Mouse (Mus musculus): ENCODE results near the gene Ptprg. TPM values are rescaled to one million over a fixed set of nuclear protein-coding genes. Genes with fewer than 3 reads are reported as not detected.

The Ptprg gene
- polyA plus RNA-seq, 1 experiment from 2014 or later: 16.4 TPM

DNA sequence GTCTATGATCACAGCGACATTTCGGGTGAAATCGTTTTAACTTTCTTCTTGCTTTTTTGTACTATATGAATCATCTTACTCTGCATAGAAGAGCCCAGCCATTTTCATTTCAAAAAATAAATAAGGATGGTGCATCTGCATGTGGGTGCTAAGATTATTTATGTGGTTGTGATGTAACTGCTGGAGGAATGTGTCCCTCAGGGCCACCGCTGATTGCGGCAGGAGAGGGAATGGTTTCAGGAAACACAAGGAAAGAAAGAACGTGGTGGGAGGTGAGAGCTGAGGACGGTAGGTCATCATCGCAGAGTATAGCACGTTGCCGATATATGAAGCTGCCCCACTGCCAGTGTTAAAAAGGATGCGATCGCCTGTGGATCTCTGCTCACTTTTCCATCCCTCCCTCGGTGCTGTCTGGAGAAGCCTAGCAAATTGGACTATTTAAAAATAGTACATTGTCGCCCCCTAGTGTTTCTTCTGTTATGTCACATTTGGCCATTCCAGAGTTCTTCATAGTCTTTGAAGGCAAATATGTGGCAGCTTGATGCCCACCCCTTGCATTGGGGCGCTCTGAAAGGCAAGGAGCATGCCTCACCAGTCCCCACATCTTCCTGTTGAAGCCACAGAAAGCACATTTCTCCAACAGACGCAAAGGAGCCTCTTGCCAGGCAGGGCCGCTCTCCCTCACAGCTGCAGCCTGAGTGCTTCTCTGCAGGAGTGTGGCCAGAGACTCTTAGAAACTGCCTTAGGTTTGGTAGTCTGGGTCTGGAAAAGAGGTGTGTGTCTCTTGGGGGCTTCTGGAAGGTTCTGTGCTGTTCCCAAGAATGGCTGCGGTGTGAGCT is 586.5 kb downstream of the Ptprg start:
- ATAC-seq (replicated peaks; ENCODE audit: insufficient number of reproducible peaks, insufficient read depth, low FRiP score, low read depth): no peak
- no peaks in the 10 kb centered on the region for H3K27me3 ChIP-seq
- H3K9ac ChIP-seq: no peak overlapping the region
- H3K36me3 ChIP-seq: no peaks in the 10 kb centered on the region
- H3K4me3 ChIP-seq: no peak overlapping the region
- WGBS: 41% methylated on average over 18 of the region's 18 CpGs
- no peaks in the 10 kb centered on the region for H3K9me3 ChIP-seq (replicated peaks)
- peak overlapping the region; percentile 38; the same call in 1 of the 2 replicates for H3K4me2 ChIP-seq
- peaks cover 7% of the 10 kb centered on the region; the same call in 1 of the 2 replicates for H3K4me1 ChIP-seq (replicated peaks)
- no peak overlapping the region for H3K27ac ChIP-seq

DNA sequence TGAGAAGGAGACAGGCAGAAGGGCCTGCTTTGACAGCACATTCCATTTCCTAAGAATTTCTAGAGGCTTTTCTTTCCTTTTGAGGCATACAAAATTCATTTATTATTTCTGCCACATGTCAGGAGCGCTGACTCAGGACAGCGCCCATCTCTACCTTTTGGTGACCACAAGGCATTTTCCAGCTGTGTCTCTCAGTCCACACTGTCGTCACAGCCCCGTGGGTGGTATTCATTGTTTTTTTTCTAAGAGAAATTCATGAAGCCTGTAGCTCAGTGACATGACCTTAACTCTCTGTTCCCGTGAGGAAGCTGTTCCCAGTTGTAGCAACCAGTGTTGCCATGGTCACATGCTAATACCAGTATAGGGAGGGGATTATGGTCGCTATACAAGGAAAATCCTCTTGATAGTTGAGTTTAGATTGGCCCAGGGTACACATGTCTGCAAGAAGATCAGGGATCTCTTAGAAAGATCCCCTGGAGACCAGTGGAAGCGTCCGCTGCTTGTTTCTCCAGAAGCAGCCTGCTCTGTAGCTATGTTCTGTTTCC is 590.7 kb downstream of the Ptprg start:
- ATAC-seq (replicated peaks; ENCODE audit: insufficient number of reproducible peaks, insufficient read depth, low FRiP score, low read depth): 0 out of 2 replicates have a peak, but pooled peaks have one; percentile 19

DNA sequence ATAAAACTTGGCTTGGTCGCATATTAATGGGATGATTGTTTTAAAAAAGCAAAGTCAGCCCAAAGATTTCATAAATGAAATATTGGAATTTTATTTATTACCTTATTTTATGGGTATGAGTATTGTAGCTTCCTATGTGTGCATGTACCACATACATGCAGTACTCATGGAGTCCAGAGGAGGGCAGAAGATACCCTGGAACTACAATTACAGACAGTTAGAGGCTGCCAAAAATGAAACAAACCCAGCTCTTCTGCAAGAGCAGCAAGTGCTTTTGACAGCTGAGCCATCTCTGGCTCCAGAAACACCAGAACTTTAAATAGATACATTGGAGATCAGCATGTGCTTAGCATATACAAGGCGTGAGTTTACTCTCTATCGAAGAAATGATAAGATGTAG is 592.6 kb downstream of the Ptprg start:
- Histone ChIP-seq H3K4me3 (no peak overlapping the region), H3K9me3 (replicated peaks) (no peaks in the 10 kb centered on the region), H3K27ac (no peak overlapping the region), H3K27me3 (no peaks in the 10 kb centered on the region), H3K4me1 (replicated peaks) (peaks cover 4% of the 10 kb centered on the region; the same call in 1 of the 2 replicates), H3K9ac (no peak overlapping the region), H3K36me3 (no peaks in the 10 kb centered on the region), H3K4me2 (no peak overlapping the region)
- ATAC-seq (replicated peaks; ENCODE audit: insufficient number of reproducible peaks, insufficient read depth, low FRiP score, low read depth): no peak
- WGBS: 90% methylated on average over 3 of the region's 3 CpGs

More for the DNA sequence above, 590.7 kb downstream of the Ptprg start:
- H3K4me3 ChIP-seq: no peak overlapping the region
- no peaks in the 10 kb centered on the region for H3K36me3 ChIP-seq
- H3K9me3 ChIP-seq (replicated peaks): no peaks in the 10 kb centered on the region
- H3K4me1 ChIP-seq (replicated peaks): peaks cover 7% of the 10 kb centered on the region; the same call in 1 of the 2 replicates
- 67% methylated on average over 8 of the region's 8 CpGs for WGBS
- H3K4me2 ChIP-seq: no peak overlapping the region
- no peak overlapping the region for H3K9ac ChIP-seq
- H3K27me3 ChIP-seq: no peaks in the 10 kb centered on the region
- H3K27ac ChIP-seq: no peak overlapping the region

DNA sequence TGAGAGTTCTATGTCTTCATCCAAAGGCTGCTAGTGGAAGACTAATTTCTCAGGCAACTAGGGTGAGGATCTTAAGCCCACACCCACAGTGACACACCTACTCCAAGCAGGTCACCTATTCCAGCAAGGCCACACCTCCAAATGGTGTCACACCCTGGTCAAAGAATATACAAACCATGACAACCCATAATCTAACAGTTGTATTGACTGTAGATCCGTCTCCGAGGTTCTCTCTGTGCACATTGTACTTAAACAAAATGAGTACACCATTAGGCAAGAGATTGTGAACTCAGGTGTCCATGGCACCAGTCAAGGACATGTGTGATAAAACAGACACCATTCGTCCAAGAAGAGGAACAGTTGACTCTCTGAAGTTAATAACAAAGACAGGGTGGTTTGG is 596.2 kb downstream of the Ptprg start:
- no peak overlapping the region for H3K4me3 ChIP-seq
- no peak for ATAC-seq (replicated peaks; ENCODE audit: insufficient number of reproducible peaks, insufficient read depth, low FRiP score, low read depth)
- 75% methylated on average over 3 of the region's 3 CpGs for WGBS

DNA sequence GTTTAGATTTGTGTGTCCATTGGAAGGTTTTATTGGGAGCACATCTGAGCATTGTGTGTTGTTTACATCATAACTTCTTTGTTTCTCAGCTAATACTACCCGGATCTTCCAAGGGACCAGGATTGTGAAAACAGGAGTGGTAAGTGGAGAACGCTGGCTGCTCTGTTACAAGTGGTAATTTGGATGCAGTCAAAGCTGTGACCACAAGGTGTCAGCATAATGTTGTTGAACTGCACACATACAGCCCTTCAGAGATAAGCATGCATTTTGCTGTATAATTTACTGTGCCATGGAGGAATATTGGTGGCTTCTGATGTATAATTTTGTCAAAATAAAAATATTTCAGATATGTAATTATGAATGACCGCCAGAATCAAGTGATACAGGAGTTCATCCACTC is 598.6 kb downstream of the Ptprg start:
- 33% methylated on average over 3 of the region's 3 CpGs for WGBS
- Histone ChIP-seq H3K9me3 (replicated peaks) (no peaks in the 10 kb centered on the region), H3K36me3 (no peaks in the 10 kb centered on the region), H3K27me3 (no peaks in the 10 kb centered on the region), H3K9ac (no peak overlapping the region), H3K4me2 (no peak overlapping the region), H3K27ac (no peak overlapping the region), H3K4me3 (no peak overlapping the region), H3K4me1 (replicated peaks) (no peaks in the 10 kb centered on the region)
- ATAC-seq (replicated peaks; ENCODE audit: insufficient number of reproducible peaks, insufficient read depth, low FRiP score, low read depth): no peak

More for the DNA sequence above, 596.2 kb downstream of the Ptprg start:
- no peak overlapping the region for H3K4me2 ChIP-seq
- H3K4me1 ChIP-seq (replicated peaks): no peaks in the 10 kb centered on the region
- H3K27ac ChIP-seq: no peak overlapping the region
- no peak overlapping the region for H3K9ac ChIP-seq
- no peaks in the 10 kb centered on the region for H3K9me3 ChIP-seq (replicated peaks)
- no peaks in the 10 kb centered on the region for H3K36me3 ChIP-seq
- H3K27me3 ChIP-seq: no peaks in the 10 kb centered on the region

DNA sequence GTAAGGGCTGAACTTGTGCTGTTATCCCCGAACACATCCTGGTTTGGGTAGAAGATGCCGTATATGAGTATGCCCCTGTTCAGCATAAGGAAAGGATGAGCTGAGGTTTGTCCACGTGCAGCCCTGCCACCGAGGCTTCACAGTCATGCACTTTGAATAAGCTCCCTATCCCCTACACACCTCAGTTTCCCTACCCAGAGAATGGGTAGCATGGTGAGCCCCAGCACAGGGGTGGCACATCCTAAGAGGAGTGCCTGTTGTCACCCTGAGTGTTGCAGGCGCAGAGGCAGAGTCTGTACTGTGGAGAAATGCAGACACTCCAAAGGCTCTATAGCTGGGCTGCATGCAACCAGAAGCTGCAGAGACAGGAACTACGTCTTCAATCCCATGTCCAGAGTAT is 599.4 kb downstream of the Ptprg start:
- Histone ChIP-seq H3K36me3 (no peaks in the 10 kb centered on the region), H3K9ac (no peak overlapping the region), H3K4me1 (replicated peaks) (no peaks in the 10 kb centered on the region), H3K4me3 (no peak overlapping the region), H3K27me3 (no peaks in the 10 kb centered on the region), H3K4me2 (no peak overlapping the region), H3K9me3 (replicated peaks) (no peaks in the 10 kb centered on the region), H3K27ac (no peak overlapping the region)
- ATAC-seq (replicated peaks; ENCODE audit: insufficient number of reproducible peaks, insufficient read depth, low FRiP score, low read depth): no peak
- whole genome bisulfite sequencing: 91% methylated on average over 6 of the region's 6 CpGs

DNA sequence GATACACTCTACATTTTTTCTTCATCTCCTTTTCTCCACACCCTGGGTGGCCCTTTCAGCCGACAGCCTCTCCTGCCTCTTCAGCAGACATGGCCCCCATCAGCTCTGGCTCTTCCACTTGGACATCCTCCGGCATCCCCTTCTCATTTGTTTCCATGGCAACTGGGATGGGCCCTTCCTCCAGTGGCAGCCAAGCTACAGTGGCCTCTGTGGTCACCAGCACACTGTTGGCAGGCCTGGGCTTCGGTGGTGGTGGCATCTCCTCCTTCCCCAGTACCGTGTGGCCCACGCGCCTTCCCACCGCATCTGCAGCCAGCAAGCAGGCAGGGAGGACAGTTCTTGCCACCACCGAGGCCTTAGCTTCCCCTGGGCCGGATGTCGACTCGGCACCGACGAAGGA is 600.3 kb downstream of the Ptprg start:
- H3K27ac ChIP-seq: no peak overlapping the region
- no peaks in the 10 kb centered on the region for H3K9me3 ChIP-seq (replicated peaks)
- WGBS: 86% methylated on average over 13 of the region's 13 CpGs
- H3K4me2 ChIP-seq: no peak overlapping the region
- no peaks in the 10 kb centered on the region for H3K27me3 ChIP-seq
- no peak overlapping the region for H3K9ac ChIP-seq
- no peaks in the 10 kb centered on the region for H3K36me3 ChIP-seq
- no peaks in the 10 kb centered on the region for H3K4me1 ChIP-seq (replicated peaks)
- no peak overlapping the region for H3K4me3 ChIP-seq
- ATAC-seq (replicated peaks; ENCODE audit: insufficient number of reproducible peaks, insufficient read depth, low FRiP score, low read depth): no peak

DNA sequence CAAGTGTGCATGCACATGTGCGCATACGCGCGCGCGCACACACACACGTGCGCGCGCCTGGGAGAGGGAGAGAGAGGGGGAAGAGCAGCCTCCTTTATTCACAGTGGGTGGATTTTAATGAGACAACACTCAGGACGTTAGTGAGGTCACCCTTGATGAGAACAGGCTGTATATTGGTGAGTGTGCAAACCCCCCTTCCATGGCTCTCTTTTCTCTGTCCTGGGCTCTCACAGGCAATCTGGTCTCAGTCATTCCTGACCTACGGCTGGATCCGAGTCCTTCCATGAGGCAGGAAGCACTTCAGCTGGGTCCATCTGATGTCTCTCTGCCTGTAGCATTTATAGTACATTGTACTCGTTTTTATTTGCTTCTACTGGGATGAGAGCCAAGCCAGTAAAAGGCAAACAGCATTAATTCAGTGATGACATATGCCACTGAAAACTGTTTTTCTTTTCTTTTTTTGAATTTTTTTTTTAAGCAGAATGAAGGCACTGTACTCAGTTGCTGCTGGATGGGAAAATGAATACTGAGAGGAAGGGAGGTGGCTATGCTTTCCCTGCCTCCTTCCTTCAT is 608.5 kb downstream of the Ptprg start:
- H3K27me3 ChIP-seq: no peaks in the 10 kb centered on the region
- no peaks in the 10 kb centered on the region for H3K4me1 ChIP-seq (replicated peaks)
- 82% methylated on average over 14 of the region's 14 CpGs for WGBS
- H3K27ac ChIP-seq: no peak overlapping the region
- no peak overlapping the region for H3K9ac ChIP-seq
- no peak overlapping the region for H3K4me2 ChIP-seq
- H3K36me3 ChIP-seq: no peaks in the 10 kb centered on the region
- no peak for ATAC-seq (replicated peaks; ENCODE audit: insufficient number of reproducible peaks, insufficient read depth, low FRiP score, low read depth)
- no peak overlapping the region for H3K4me3 ChIP-seq
- no peaks in the 10 kb centered on the region for H3K9me3 ChIP-seq (replicated peaks)

DNA sequence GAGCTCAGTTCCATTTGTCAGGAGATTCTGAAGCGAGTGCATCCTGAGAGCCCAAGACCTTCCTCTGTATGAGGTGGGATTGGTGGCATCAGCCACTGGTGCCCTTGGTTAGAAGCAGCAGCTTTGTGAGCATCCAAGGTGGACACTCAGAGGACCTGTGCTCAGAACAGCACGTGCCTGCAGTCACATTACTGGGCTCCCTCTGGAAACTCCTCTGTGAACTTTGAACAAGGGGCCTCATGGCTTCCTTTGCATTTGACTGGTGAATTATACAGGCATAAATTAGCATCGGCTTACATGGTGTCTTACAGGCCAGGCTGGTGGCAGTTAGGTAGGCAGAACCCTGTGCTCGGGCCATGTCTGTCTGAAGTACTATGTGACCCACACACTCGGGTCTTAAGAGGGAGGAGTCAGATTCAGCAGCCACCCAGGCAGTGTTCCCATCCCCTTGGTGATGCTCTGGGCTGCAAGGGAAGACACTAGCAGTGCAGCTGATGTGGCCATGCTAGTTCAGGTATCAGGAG is 609.1 kb downstream of the Ptprg start:
- Histone ChIP-seq H3K27me3 (no peaks in the 10 kb centered on the region), H3K9ac (no peak overlapping the region), H3K4me1 (replicated peaks) (no peaks in the 10 kb centered on the region), H3K4me3 (no peak overlapping the region), H3K36me3 (no peaks in the 10 kb centered on the region), H3K4me2 (no peak overlapping the region), H3K27ac (no peak overlapping the region), H3K9me3 (replicated peaks) (no peaks in the 10 kb centered on the region)
- WGBS: 73% methylated on average over 5 of the region's 5 CpGs
- ATAC-seq (replicated peaks; ENCODE audit: insufficient number of reproducible peaks, insufficient read depth, low FRiP score, low read depth): no peak

DNA sequence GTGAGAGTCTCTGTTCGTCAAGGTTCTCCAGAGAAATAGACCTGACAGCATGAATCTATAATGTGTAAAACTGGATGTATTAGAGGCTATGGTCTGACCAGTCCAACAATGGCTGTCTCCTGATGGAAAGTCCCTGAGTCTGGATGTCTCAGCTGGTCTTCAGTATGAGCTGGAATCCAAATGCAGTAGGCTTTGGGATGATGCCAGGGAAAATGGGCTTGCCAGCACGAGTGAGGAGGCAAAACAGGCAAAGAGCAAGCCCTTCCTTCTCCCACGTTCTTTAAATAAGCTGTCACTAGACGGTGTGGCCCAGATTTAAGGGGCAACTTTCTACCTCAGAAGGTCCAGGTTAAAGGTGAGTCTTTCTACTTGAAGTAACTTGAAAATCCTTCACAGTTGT is 609.9 kb downstream of the Ptprg start:
- H3K36me3 ChIP-seq: no peaks in the 10 kb centered on the region
- H3K9ac ChIP-seq: no peak overlapping the region
- H3K4me2 ChIP-seq: no peak overlapping the region
- no peak overlapping the region for H3K4me3 ChIP-seq
- no peak for ATAC-seq (replicated peaks; ENCODE audit: insufficient number of reproducible peaks, insufficient read depth, low FRiP score, low read depth)
- H3K27ac ChIP-seq: no peak overlapping the region
- H3K4me1 ChIP-seq (replicated peaks): no peaks in the 10 kb centered on the region
- H3K9me3 ChIP-seq (replicated peaks): no peaks in the 10 kb centered on the region
- 71% methylated on average over 4 of the region's 4 CpGs for WGBS
- H3K27me3 ChIP-seq: no peaks in the 10 kb centered on the region

DNA sequence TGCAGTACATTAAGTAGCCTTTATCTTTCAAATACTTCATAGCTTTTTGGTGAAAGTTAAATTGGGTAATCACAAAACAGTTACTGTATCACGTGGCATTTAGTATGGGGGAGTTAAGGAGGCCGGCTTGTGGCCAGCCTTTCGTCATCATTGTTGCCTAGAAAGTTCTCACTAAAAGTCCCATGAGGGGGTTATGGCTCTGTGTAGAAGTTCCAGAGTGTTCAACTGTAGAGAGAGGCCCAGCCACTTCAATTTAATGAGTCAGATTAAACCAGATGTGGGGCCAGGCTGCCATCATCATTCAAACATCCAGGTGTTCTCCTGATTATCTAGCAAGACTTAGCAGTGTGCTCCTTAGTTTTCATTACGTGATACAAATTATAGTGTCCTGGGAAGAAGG is 613.9 kb downstream of the Ptprg start:
- no peaks in the 10 kb centered on the region for H3K27me3 ChIP-seq
- no peaks in the 10 kb centered on the region for H3K36me3 ChIP-seq
- H3K4me1 ChIP-seq (replicated peaks): no peaks in the 10 kb centered on the region
- no peak overlapping the region for H3K9ac ChIP-seq
- H3K4me3 ChIP-seq: no peak overlapping the region
- WGBS: 70% methylated on average over 4 of the region's 4 CpGs
- H3K9me3 ChIP-seq (replicated peaks): no peaks in the 10 kb centered on the region
- no peak for ATAC-seq (replicated peaks; ENCODE audit: insufficient number of reproducible peaks, insufficient read depth, low FRiP score, low read depth)
- H3K27ac ChIP-seq: no peak overlapping the region
- H3K4me2 ChIP-seq: no peak overlapping the region

Measured in heart, embryonic 15.5 days (tissue).